Mouse (Mus musculus) midbrain, postnatal 0 days (tissue): ENCODE data around the gene Ggct. TPM values are rescaled to one million over a fixed set of nuclear protein-coding genes. Genes with fewer than 3 reads are reported as not detected.

Experiments used
- ATAC-seq: fragments of 200-750 bp; cut with Nextera tagmentation; 2 replicates; pipeline ENCODE4 v1.8.0; 2017; ENCODE audit warnings: moderate number of reproducible peaks, mild to moderate bottlenecking, moderate TSS enrichment, moderate library complexity; ENCODE audit not compliant: low FRiP score
- DNase-seq: peaks from one replicate; pipeline ENCODE4 v3.0.0-alpha.2; 2015; ENCODE audit warnings: low spot score
- H3K27ac ChIP-seq: fragments of 300-500 bp; sonication (generic); 2 replicates; pipeline ENCODE4 v1.5.1; 2014; ENCODE audit warnings: low read depth, mild to moderate bottlenecking, low read length, mixed read lengths
- H3K27me3 ChIP-seq: fragments of 300-500 bp; sonication (generic); 2 replicates; pipeline ENCODE4 v1.6.1; 2014; ENCODE audit warnings: low read length, control low read depth, mixed read lengths; ENCODE audit not compliant: insufficient read depth
- H3K36me3 ChIP-seq: fragments of 300-500 bp; sonication (generic); 2 replicates; pipeline ENCODE4 v1.6.1; 2014; ENCODE audit warnings: low read length, control low read depth, mixed read lengths; ENCODE audit not compliant: insufficient read depth
- H3K4me1 ChIP-seq: fragments of 300-500 bp; sonication (generic); 2 replicates; pipeline ENCODE4 v1.6.1; 2014; ENCODE audit warnings: mild to moderate bottlenecking, control low read depth, antibody characterized with exemption, low read length, mixed read lengths; ENCODE audit not compliant: insufficient read depth
- H3K4me2 ChIP-seq: fragments of 300-500 bp; sonication (generic); 2 replicates; pipeline ENCODE4 v1.6.1; 2014; ENCODE audit warnings: low read depth, mild to moderate bottlenecking, low read length, mixed read lengths; ENCODE audit not compliant: poor library complexity, severe bottlenecking
- H3K4me3 ChIP-seq: fragments of 300-500 bp; sonication (generic); 2 replicates; pipeline ENCODE4 v1.5.1; 2014; ENCODE audit warnings: low read depth, mild to moderate bottlenecking, low read length, moderate library complexity
- H3K9ac ChIP-seq: fragments of 300-500 bp; sonication (generic); replicated peaks from 2 replicates; pipeline ENCODE4 v1.6.1; 2014; ENCODE audit warnings: mild to moderate bottlenecking, low read length, moderate library complexity, mixed read lengths; ENCODE audit not compliant: poor library complexity, severe bottlenecking
- H3K9me3 ChIP-seq: fragments of 300-500 bp; sonication (generic); 2 replicates; pipeline ENCODE4 v1.6.1; 2016; ENCODE audit warnings: low read length, control low read depth
- CTCF ChIP-seq: IDR thresholded peaks from 2 replicates; pipeline ENCODE4 v1.5.1; 2016; ENCODE audit warnings: antibody characterized with exemption, mild to moderate bottlenecking
- WGBS: fragments of 180-500 bp; shearing (Covaris S2); extraction: QIAGEN DNeasy Blood & Tissue Kit; methylation state at CpG from one replicate; pipeline ENCODE4 v1.1.7; 2014; 5-methylcytosine and 5-hydroxymethylcytosine counted together
- polyA plus RNA-seq: library from polyadenylated mRNA; unstranded; fragments of >200 nt; fragmentation: Nextera tagmentation; extraction: Ambion mirVana; gene quantifications from 2 replicates; pipeline ENCODE4 v1.2.1, GENCODE M21; 2015
- total RNA-seq: library from RNA; depleted of rRNA; stranded (reverse); fragments of >200 nt; gene quantifications from 2 replicates; pipeline ENCODE4 v1.2.3, GENCODE M21; 2014

Gene Ggct
- total and polyA plus RNA-seq, 2 experiments from 2014 or later = 1.8 to 15.8 TPM

DNA sequence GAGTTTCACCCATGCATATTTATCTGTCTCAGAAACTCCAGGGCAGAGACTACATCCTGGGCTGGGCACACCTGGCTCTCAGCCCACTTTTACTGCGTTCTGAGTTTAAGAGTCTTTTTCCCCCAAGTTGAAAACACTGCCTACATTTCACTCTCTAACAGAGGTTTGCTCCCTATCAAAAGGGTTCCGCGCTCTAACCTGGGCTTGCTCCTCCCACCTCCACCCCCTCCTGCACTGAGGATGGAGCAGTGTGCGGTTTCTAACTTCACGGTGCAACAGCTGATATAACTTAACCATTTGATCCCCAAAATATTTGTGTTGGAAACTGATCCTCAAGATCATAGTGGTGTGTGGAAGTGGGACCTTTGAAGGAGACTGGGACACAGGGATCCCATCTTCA lies 27.5 kb downstream of the Ggct start:
- no peak overlapping the region for H3K27ac ChIP-seq
- 66% methylated on average over 5 of the region's 5 CpGs for WGBS
- TF ChIP-seq CTCF = no peak

DNA sequence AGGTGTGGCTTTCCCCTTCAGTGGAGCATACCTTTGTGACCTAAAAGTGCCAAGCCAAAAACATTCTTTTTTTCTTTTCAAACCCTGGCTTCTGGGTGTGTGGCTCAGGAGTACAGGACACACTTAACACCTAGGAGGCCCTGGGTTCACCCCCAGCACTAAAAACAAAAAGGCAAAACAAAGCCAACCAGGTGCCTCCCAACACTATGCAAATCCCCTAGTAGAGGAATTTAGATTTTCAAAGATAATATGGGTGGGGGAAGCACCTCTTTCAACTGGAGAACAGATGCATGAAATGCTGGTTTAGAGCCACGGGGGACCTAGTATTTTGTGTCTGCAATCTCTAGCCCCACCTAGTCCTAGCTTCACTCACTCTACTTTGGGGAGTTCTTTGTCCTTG lies 28.0 kb downstream of the Ggct start:
- TF ChIP-seq CTCF = no peak
- DNase-seq (no peak), ATAC-seq (no peak)
- Histone ChIP-seq H3K9ac (no peak overlapping the region), H3K4me2 (no peak overlapping the region), H3K36me3 (no peaks in the 10 kb centered on the region), H3K27ac (no peak overlapping the region), H3K4me3 (no peak overlapping the region), H3K9me3 (no peaks in the 10 kb centered on the region), H3K27me3 (no peaks in the 10 kb centered on the region), H3K4me1 (no peaks in the 10 kb centered on the region)
- WGBS = 63% methylated on average over 1 of the region's 1 CpGs

More for the DNA sequence above, 27.5 kb downstream of the Ggct start:
- Histone ChIP-seq H3K36me3 (no peaks in the 10 kb centered on the region), H3K9ac (no peak overlapping the region), H3K9me3 (no peaks in the 10 kb centered on the region), H3K4me3 (no peak overlapping the region), H3K4me2 (no peak overlapping the region), H3K27me3 (no peaks in the 10 kb centered on the region), H3K4me1 (no peaks in the 10 kb centered on the region)
- DNase-seq (no peak), ATAC-seq (no peak)

DNA sequence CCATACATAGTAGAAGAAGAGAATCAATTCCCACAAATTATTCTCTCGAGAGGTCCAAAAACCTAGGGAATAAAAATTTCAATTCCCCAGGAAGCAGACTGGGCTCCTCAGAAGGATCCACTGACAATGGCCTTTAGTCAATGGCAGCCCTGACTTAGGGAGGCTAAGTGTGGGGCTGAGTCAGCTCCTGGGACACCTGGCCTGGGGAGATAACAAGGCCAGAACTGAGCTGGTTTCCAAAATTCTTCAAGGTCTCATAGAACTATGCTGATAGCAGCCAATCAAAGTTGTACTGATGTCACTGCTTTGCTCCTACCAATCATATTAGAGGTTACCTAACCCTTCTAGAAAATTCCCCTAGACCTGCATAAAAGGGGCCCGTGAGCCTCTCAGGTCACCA lies 29.2 kb downstream of the Ggct start:
- H3K4me2 ChIP-seq = no peak overlapping the region
- no peak for DNase-seq
- H3K9ac ChIP-seq = no peak overlapping the region
- H3K27ac ChIP-seq = no peak overlapping the region
- H3K4me3 ChIP-seq = no peak overlapping the region
- ATAC-seq = no peak
- no peak for TF ChIP-seq CTCF
- no peaks in the 10 kb centered on the region for H3K27me3 ChIP-seq
- no peaks in the 10 kb centered on the region for H3K9me3 ChIP-seq
- no peaks in the 10 kb centered on the region for H3K4me1 ChIP-seq
- 85% methylated on average over 2 of the region's 2 CpGs for WGBS
- no peaks in the 10 kb centered on the region for H3K36me3 ChIP-seq

DNA sequence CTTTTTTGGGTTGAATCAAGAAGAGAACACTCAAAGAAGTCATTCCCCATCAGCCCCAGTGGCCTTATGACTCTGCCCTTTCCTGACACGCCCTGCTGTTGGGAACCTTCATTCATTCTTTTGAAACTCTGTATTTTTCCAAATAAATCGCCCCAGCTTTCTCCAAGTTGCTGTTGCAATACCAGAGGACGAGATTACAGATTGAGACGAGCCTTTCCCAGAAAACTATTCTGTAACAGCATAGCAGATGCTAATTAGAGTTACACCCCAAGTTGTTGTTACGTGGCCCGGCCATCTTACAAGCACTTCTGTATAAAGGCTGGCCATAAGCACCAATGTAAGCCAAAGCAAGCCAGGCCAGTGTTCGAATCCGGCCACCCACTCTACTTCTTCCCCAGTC lies 35.1 kb downstream of the Ggct start:
- no peak for DNase-seq
- WGBS = 89% methylated on average over 8 of the region's 8 CpGs

DNA sequence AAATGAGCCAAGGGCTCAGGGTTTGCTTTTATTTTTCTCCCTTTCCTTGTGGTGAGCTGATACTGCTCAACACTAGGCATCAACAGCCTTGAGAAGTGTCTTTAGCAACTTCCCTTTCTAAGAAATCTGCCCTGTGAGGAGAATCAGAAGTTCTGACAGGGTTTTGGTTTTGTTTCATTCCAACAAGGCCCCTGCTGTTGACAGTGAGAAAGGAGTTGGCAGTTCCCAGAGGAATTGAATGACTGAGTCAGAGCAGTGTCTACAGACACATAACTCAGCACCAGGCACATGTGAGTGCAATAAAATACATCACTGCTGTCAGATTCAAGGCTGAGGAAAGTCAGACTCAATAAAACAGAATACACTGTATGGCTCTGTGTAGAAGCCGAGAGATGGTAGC lies 36.3 kb downstream of the Ggct start:
- Histone ChIP-seq H3K9ac (no peak overlapping the region), H3K4me1 (0 out of 2 replicates have a peak, but pooled peaks cover 2% of the 10 kb centered on the region), H3K36me3 (no peaks in the 10 kb centered on the region), H3K4me2 (no peak overlapping the region), H3K27me3 (no peaks in the 10 kb centered on the region), H3K9me3 (no peaks in the 10 kb centered on the region), H3K4me3 (no peak overlapping the region), H3K27ac (no peak overlapping the region)
- ATAC-seq = no peak
- peak; percentile 26 for DNase-seq
- no peak for TF ChIP-seq CTCF
- WGBS = 83% methylated on average over 1 of the region's 1 CpGs

More for the DNA sequence above, 35.1 kb downstream of the Ggct start:
- Histone ChIP-seq H3K4me3 (no peak overlapping the region), H3K9me3 (no peaks in the 10 kb centered on the region), H3K4me1 (0 out of 2 replicates have a peak, but pooled peaks cover 2% of the 10 kb centered on the region), H3K36me3 (no peaks in the 10 kb centered on the region), H3K27ac (no peak overlapping the region), H3K4me2 (no peak overlapping the region), H3K9ac (no peak overlapping the region), H3K27me3 (no peaks in the 10 kb centered on the region)
- no peak for TF ChIP-seq CTCF
- ATAC-seq = no peak

DNA sequence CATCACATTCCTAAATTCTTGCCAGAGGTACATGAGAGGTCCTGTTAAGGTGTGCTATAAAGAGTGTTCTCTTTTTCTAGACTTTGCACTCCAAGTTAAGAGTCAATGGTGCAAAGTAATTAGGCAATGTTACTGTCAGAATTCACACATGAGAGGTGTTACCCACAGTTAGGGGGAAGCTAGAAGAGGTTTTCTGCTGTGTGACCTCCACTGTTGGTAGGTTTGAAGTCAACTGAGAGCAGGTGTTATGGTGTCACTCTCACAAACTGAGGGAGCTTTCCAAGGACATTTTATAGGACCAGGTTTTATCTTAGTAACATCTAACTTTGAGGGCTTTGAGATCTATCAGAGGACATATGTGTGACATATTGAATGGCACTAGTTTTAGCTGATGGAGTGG lies 36.8 kb downstream of the Ggct start:
- no peak for TF ChIP-seq CTCF
- ATAC-seq (no peak), DNase-seq (no peak)
- Histone ChIP-seq H3K4me3 (no peak overlapping the region), H3K4me1 (0 out of 2 replicates have a peak, but pooled peaks cover 2% of the 10 kb centered on the region), H3K27me3 (no peaks in the 10 kb centered on the region), H3K27ac (no peak overlapping the region), H3K9me3 (no peaks in the 10 kb centered on the region), H3K9ac (no peak overlapping the region), H3K4me2 (no peak overlapping the region), H3K36me3 (no peaks in the 10 kb centered on the region)
